Mouse (Mus musculus) adrenal gland, adult 10 weeks (tissue): ENCODE results near the gene Gpat2. TPM values are rescaled to one million over a fixed set of nuclear protein-coding genes. Genes with fewer than 3 reads are reported as not detected.

Experiments used
- polyA plus RNA-seq: library from polyadenylated mRNA; stranded (reverse); fragments of 350-450 nt; fragmentation: Illumina TruSeq; extraction: RNeasy Lipid Tissue Mini Kit (QIAGEN cat#74804); gene quantifications from one replicate; pipeline ENCODE4 v1.2.3, GENCODE M21; 2014; ENCODE audit warnings: low read depth, low replicate concordance

Gpat2 gene
- polyA plus RNA-seq: not detected

GRCm38 (mm10) chr2:127424977-127425376 lies at the start of gene Gpat2:
Gene Gpat2, plus strand, starts transcription at chr2:127425199.

GRCm38 (mm10) chr2:127444055-127444789 lies 19.2 kb downstream of the Gpat2 start, which contains the start of gene Fahd2a:
Gene Fahd2a, minus strand, starts transcription at chr2:127444565.

Other genes starting within 250 kb of the Gpat2 start
- gene 1810024B03Rik, start 216.9 kb upstream of the Gpat2 start, polyA plus RNA-seq: 1.6 TPM
- gene Snrnp200, start 216.8 kb upstream of the Gpat2 start, polyA plus RNA-seq: 41.5 TPM
- gene Ciao1, start 177.4 kb upstream of the Gpat2 start, polyA plus RNA-seq: 40.0 TPM
- gene Tmem127, start 177.3 kb upstream of the Gpat2 start, polyA plus RNA-seq: 58.0 TPM
- 142 TPM for gene Stard7, start 155.0 kb upstream of the Gpat2 start, polyA plus RNA-seq
- gene Dusp2, start 89.0 kb upstream of the Gpat2 start, polyA plus RNA-seq: not detected
- gene Astl, start 86.6 kb upstream of the Gpat2 start, polyA plus RNA-seq: not detected
- gene Adra2b, start 62.0 kb upstream of the Gpat2 start, polyA plus RNA-seq: 0.23 TPM
- 23.4 TPM for gene Fahd2a, start 19.4 kb downstream of the Gpat2 start, polyA plus RNA-seq
- gene Kcnip3, start 96.9 kb downstream of the Gpat2 start, polyA plus RNA-seq: 2.3 TPM
- gene Prom2, start 116.3 kb downstream of the Gpat2 start, polyA plus RNA-seq: 0.17 TPM
- 3.3 TPM for gene Zfp661, start 161.9 kb downstream of the Gpat2 start, polyA plus RNA-seq
- gene Mrps5, start 162.0 kb downstream of the Gpat2 start, polyA plus RNA-seq: 20.9 TPM
- 19.0 TPM for gene Mal, start 231.5 kb downstream of the Gpat2 start, polyA plus RNA-seq